Mouse (Mus musculus) small intestine, adult 2 months (tissue): ENCODE results near the gene 8030411F24Rik.

Experiments
- CTCF ChIP-seq: fragments of 200-500 bp; IDR thresholded peaks from 2 replicates; pipeline ENCODE4 v1.5.1; 2012; ENCODE audit warnings: low read depth, mild to moderate bottlenecking, control low read depth, inconsistent platforms, low read length, moderate library complexity, mixed read lengths; ENCODE audit not compliant: insufficient replicate concordance, insufficient read length; ENCODE audit errors: extremely low read depth
- POLR2A ChIP-seq: fragments of 200-500 bp; IDR thresholded peaks from 2 replicates; pipeline ENCODE4 v1.6.1; 2012; ENCODE audit warnings: low read depth, mild to moderate bottlenecking, control low read depth, inconsistent platforms, low read length, moderate library complexity

DNA sequence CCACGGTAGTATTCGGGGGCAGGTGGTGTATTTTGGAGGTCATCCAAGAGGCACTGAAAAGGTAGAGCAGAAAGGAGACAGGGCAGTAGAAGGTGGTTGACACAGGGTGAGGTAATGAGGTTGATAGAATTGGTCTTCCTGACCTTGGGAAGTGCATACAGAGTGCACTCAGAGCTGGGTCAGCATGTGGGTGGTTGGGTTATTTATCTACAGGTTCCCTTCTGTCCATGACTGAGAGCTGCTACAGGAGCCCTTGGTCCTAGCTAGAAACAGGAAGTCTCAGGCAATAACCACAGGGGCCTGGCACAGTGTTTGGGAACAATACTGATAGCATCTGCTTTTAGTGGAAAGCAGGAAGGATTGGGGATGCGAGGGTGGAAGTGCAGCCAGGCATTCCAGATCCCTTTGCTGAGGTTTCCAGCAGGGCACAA, 19.7 kb downstream of the 8030411F24Rik start:
- TF ChIP-seq POLR2A (no peak), CTCF (no peak)
